Mouse (Mus musculus) layer of hippocampus, postnatal 14 days (tissue): ENCODE data around the gene BC061237. TPM values are rescaled to one million over a fixed set of nuclear protein-coding genes. Genes with fewer than 3 reads are reported as not detected.
"Not testable (repeated sequence)": the region's sequence is repeated elsewhere in the genome, so short reads cannot be mapped to it uniquely, and the experiment has no call there.

ENCODE experiments used
- DNase-seq, 2 experiments: peaks; one replicate each; pipeline ENCODE4 v3.0.0; 2021 to 2022; ENCODE audit warnings: low spot score in 2 of 2, mixed read lengths in 1 of 2
- long read RNA-seq, 2 experiments: library from polyadenylated mRNA; stranded (forward); transcript quantifications; one replicate each; pipeline ENCODE4 v2.0.0; 2021
- total RNA-seq, 2 experiments: library from RNA; stranded (reverse); gene quantifications; 2 replicates each; pipeline ENCODE4 v1.2.3; 2021

The BC061237 gene
- total RNA-seq: not detected
- long read RNA-seq, experiment 1: 0 reads
- long read RNA-seq, experiment 2: 0 reads

GRCm38 (mm10) chr14:44492163-44492562, at the start of gene BC061237:
BC061237 (plus strand) TSS chr14:44492463.
- DNase-seq: not testable (repeated sequence)

DNA sequence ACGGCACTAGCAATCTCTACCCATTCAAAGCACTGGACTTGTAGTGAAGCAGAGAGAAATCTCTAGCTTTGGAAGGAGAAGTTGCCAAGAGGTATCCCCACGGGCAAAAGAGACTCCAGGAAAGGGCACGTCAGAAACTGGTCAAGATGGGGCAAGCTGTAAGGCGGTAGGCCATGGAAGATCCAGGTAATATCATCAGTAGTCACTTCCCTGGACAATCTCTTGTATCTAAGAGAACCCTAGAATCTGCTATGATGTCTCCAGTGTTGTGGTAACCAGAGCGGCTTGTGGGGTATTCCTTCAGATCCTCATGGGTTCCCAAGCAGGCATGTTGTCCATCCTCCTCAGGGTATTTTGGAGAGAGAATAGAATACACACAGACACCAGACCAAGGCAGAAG, 25.7 kb downstream of the BC061237 start, which contains the start of gene Gm17093:
Gene Gm17093, plus strand, starts transcription at position 301 of the 400 bp plus-strand sequence.
- not testable (repeated sequence) for DNase-seq

DNA sequence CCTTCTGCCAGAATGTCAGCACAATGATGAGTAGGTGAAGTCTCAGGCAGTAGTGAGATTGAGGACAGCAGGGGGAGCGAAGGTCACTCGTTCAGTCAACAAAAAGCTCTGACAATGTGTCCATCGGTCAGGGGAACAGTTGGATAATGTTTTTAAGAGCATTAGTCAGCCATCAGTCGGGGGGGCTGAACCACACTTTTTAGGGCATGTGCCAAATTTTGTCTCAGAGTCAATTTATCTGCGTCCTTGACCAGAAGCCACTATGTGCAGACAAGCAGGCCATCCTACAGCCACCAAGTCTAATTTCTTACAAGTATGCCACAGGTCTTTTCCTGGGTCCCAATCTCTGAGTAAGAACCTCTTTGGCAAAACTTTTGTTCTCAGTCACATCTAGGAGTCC, 55.7 kb downstream of the BC061237 start:
- not testable (repeated sequence) for DNase-seq

Other genes with a start within 250 kb of the BC061237 start
- gene Gm8220, start 206.9 kb upstream of the BC061237 start, total RNA-seq: not detected
- gene Gm5930, start 153.9 kb upstream of the BC061237 start, total RNA-seq: not detected
- gene Gm8229, start 127.1 kb upstream of the BC061237 start, total RNA-seq: not detected
- not detected for gene Gm3371, start 81.8 kb upstream of the BC061237 start, total RNA-seq
- not detected for gene Gm8232, start 58.8 kb upstream of the BC061237 start, total RNA-seq
- not detected for gene Gm17093, start 25.8 kb downstream of the BC061237 start, total RNA-seq
- gene Gm8247, start 90.7 kb downstream of the BC061237 start, total RNA-seq: not detected
- not detected for gene Gm5624, start 135.5 kb downstream of the BC061237 start, total RNA-seq
- gene Gm8257, start 214.0 kb downstream of the BC061237 start, total RNA-seq: not detected